Mouse (Mus musculus): ENCODE measurements at regions not wholly inside any gene's neighbourhood (a gene's known extent, or its start where the extent isn't known, plus 50 kb on each side); places are given as distances from the start of the nearest gene placed in this dataset.
"Not testable (repeated sequence)": the region's sequence is repeated elsewhere in the genome, so short reads cannot be mapped to it uniquely, and the experiment has no call there.

- no peak overlapping the region for H3K9ac ChIP-seq (ENCODE audit: low read length)
- H3K9me3 ChIP-seq (ENCODE audit: control insufficient read depth, low read length), result no peaks in the 10 kb centered on the region
- WGBS, result 68% methylated on average over 2 of the region's 2 CpGs
- DNase-seq (ENCODE audit: low spot score), result no peak
- no peak overlapping the region for H3K27ac ChIP-seq (ENCODE audit: low read depth, low read length)
- no peak for ATAC-seq (ENCODE audit: insufficient read depth, low FRiP score, low TSS enrichment)
- H3K4me3 ChIP-seq (ENCODE audit: low read depth, low read length), result no peak overlapping the region
- H3K27me3 ChIP-seq (ENCODE audit: control insufficient read depth, insufficient read depth, low read length), result no peaks in the 10 kb centered on the region
- H3K4me1 ChIP-seq (ENCODE audit: control insufficient read depth, insufficient read depth, low read length), result no peaks in the 10 kb centered on the region
- H3K36me3 ChIP-seq (ENCODE audit: control insufficient read depth, insufficient read depth, low read length), result no peaks in the 10 kb centered on the region
- no peak overlapping the region for H3K4me2 ChIP-seq (ENCODE audit: low read depth)
Measured at GRCm38 (mm10) chr4:94394462-94394861, 161.9 kb upstream of the Gm10306 start.

- Histone ChIP-seq H3K27ac (ENCODE audit: low read depth, low read length) (no peak overlapping the region), H3K4me1 (ENCODE audit: control insufficient read depth, insufficient read depth, low read length) (no peaks in the 10 kb centered on the region), H3K9ac (ENCODE audit: low read length) (no peak overlapping the region), H3K36me3 (ENCODE audit: control insufficient read depth, insufficient read depth, low read length) (no peaks in the 10 kb centered on the region), H3K27me3 (ENCODE audit: control insufficient read depth, insufficient read depth, low read length) (no peaks in the 10 kb centered on the region), H3K9me3 (ENCODE audit: control insufficient read depth, low read length) (no peaks in the 10 kb centered on the region), H3K4me3 (ENCODE audit: low read depth, low read length) (no peak overlapping the region), H3K4me2 (ENCODE audit: low read depth) (no peak overlapping the region)
- ATAC-seq (ENCODE audit: insufficient read depth, low FRiP score, low TSS enrichment) (no peak), DNase-seq (ENCODE audit: low spot score) (no peak)
- 76% methylated on average over 2 of the region's 2 CpGs for WGBS
Measured at GRCm38 (mm10) chr4:94397284-94397683, 159.1 kb upstream of the Gm10306 start.

GRCm38 (mm10) chr4:94406922-94407321, 149.4 kb upstream of the Gm10306 start:
- Histone ChIP-seq H3K27ac (ENCODE audit: low read depth, low read length) (no peak overlapping the region), H3K27me3 (ENCODE audit: control insufficient read depth, insufficient read depth, low read length) (no peaks in the 10 kb centered on the region), H3K9me3 (ENCODE audit: control insufficient read depth, low read length) (no peaks in the 10 kb centered on the region), H3K4me2 (ENCODE audit: low read depth) (no peak overlapping the region), H3K4me1 (ENCODE audit: control insufficient read depth, insufficient read depth, low read length) (no peaks in the 10 kb centered on the region), H3K36me3 (ENCODE audit: control insufficient read depth, insufficient read depth, low read length) (no peaks in the 10 kb centered on the region), H3K4me3 (ENCODE audit: low read depth, low read length) (no peak overlapping the region), H3K9ac (ENCODE audit: low read length) (no peak overlapping the region)
- ATAC-seq (ENCODE audit: insufficient read depth, low FRiP score, low TSS enrichment), result 0 out of 2 replicates have a peak, but pooled peaks have one; percentile 16
- 68% methylated on average over 1 of the region's 1 CpGs for WGBS
- DNase-seq (ENCODE audit: low spot score), result no peak

GRCm38 (mm10) chr4:94407503-94407902, 148.8 kb upstream of the Gm10306 start:
- no peaks in the 10 kb centered on the region for H3K9me3 ChIP-seq (ENCODE audit: control insufficient read depth, low read length)
- 83% methylated on average over 4 of the region's 4 CpGs for WGBS
- no peak for ATAC-seq (ENCODE audit: insufficient read depth, low FRiP score, low TSS enrichment)

GRCm38 (mm10) chr4:94412661-94413060, 143.7 kb upstream of the Gm10306 start:
- WGBS, result 79% methylated on average over 2 of the region's 2 CpGs
- Histone ChIP-seq H3K4me2 (ENCODE audit: low read depth) (no peak overlapping the region), H3K27me3 (ENCODE audit: control insufficient read depth, insufficient read depth, low read length) (no peaks in the 10 kb centered on the region), H3K4me3 (ENCODE audit: low read depth, low read length) (no peak overlapping the region), H3K4me1 (ENCODE audit: control insufficient read depth, insufficient read depth, low read length) (no peaks in the 10 kb centered on the region), H3K27ac (ENCODE audit: low read depth, low read length) (no peak overlapping the region), H3K36me3 (ENCODE audit: control insufficient read depth, insufficient read depth, low read length) (no peaks in the 10 kb centered on the region), H3K9ac (ENCODE audit: low read length) (no peak overlapping the region), H3K9me3 (ENCODE audit: control insufficient read depth, low read length) (no peaks in the 10 kb centered on the region)
- DNase-seq (ENCODE audit: low spot score) (no peak), ATAC-seq (ENCODE audit: insufficient read depth, low FRiP score, low TSS enrichment) (no peak)

More at GRCm38 (mm10) chr4:94407503-94407902, 148.8 kb upstream of the Gm10306 start:
- H3K36me3 ChIP-seq (ENCODE audit: control insufficient read depth, insufficient read depth, low read length), result no peaks in the 10 kb centered on the region
- no peaks in the 10 kb centered on the region for H3K4me1 ChIP-seq (ENCODE audit: control insufficient read depth, insufficient read depth, low read length)
- no peak overlapping the region for H3K4me2 ChIP-seq (ENCODE audit: low read depth)
- no peak overlapping the region for H3K9ac ChIP-seq (ENCODE audit: low read length)
- DNase-seq (ENCODE audit: low spot score), result no peak
- H3K4me3 ChIP-seq (ENCODE audit: low read depth, low read length), result no peak overlapping the region
- no peaks in the 10 kb centered on the region for H3K27me3 ChIP-seq (ENCODE audit: control insufficient read depth, insufficient read depth, low read length)
- H3K27ac ChIP-seq (ENCODE audit: low read depth, low read length), result no peak overlapping the region

- not testable (repeated sequence) for H3K4me1 ChIP-seq (ENCODE audit: control insufficient read depth, insufficient read depth, low read length); H3K36me3 ChIP-seq (ENCODE audit: control insufficient read depth, insufficient read depth, low read length); H3K9me3 ChIP-seq (ENCODE audit: control insufficient read depth, low read length); H3K4me3 ChIP-seq (ENCODE audit: low read depth, low read length); H3K27me3 ChIP-seq (ENCODE audit: control insufficient read depth, insufficient read depth, low read length); H3K27ac ChIP-seq (ENCODE audit: low read depth, low read length); H3K9ac ChIP-seq (ENCODE audit: low read length); ATAC-seq (ENCODE audit: insufficient read depth, low FRiP score, low TSS enrichment); DNase-seq (ENCODE audit: low spot score); H3K4me2 ChIP-seq (ENCODE audit: low read depth)
- WGBS, result 97% methylated on average over 7 of the region's 10 CpGs
Measured at GRCm38 (mm10) chr4:94425525-94425924, 130.8 kb upstream of the Gm10306 start.

GRCm38 (mm10) chr4:94427581-94427980, 128.8 kb upstream of the Gm10306 start:
- Histone ChIP-seq H3K27me3 (ENCODE audit: control insufficient read depth, insufficient read depth, low read length) (no peaks in the 10 kb centered on the region), H3K9me3 (ENCODE audit: control insufficient read depth, low read length) (no peaks in the 10 kb centered on the region), H3K4me1 (ENCODE audit: control insufficient read depth, insufficient read depth, low read length) (no peaks in the 10 kb centered on the region), H3K4me3 (ENCODE audit: low read depth, low read length) (no peak overlapping the region), H3K9ac (ENCODE audit: low read length) (no peak overlapping the region), H3K36me3 (ENCODE audit: control insufficient read depth, insufficient read depth, low read length) (no peaks in the 10 kb centered on the region), H3K27ac (ENCODE audit: low read depth, low read length) (no peak overlapping the region), H3K4me2 (ENCODE audit: low read depth) (no peak overlapping the region)
- DNase-seq (ENCODE audit: low spot score) (no peak), ATAC-seq (ENCODE audit: insufficient read depth, low FRiP score, low TSS enrichment) (no peak)
- 92% methylated on average over 5 of the region's 5 CpGs for WGBS

GRCm38 (mm10) chr4:94432005-94432404, 124.3 kb upstream of the Gm10306 start:
- no peak overlapping the region for H3K4me2 ChIP-seq (ENCODE audit: low read depth)
- H3K9ac ChIP-seq (ENCODE audit: low read length), result no peak overlapping the region
- ATAC-seq (ENCODE audit: insufficient read depth, low FRiP score, low TSS enrichment) (no peak), DNase-seq (ENCODE audit: low spot score) (no peak)
- no peaks in the 10 kb centered on the region for H3K4me1 ChIP-seq (ENCODE audit: control insufficient read depth, insufficient read depth, low read length)
- no peaks in the 10 kb centered on the region for H3K27me3 ChIP-seq (ENCODE audit: control insufficient read depth, insufficient read depth, low read length)
- H3K4me3 ChIP-seq (ENCODE audit: low read depth, low read length), result no peak overlapping the region
- H3K9me3 ChIP-seq (ENCODE audit: control insufficient read depth, low read length), result no peaks in the 10 kb centered on the region
- H3K36me3 ChIP-seq (ENCODE audit: control insufficient read depth, insufficient read depth, low read length), result no peaks in the 10 kb centered on the region
- WGBS, result 87% methylated on average over 3 of the region's 3 CpGs
- no peak overlapping the region for H3K27ac ChIP-seq (ENCODE audit: low read depth, low read length)

GRCm38 (mm10) chr4:94437717-94438435, 118.5 kb upstream of the Gm10306 start:
- H3K9me3 ChIP-seq (ENCODE audit: control insufficient read depth, low read length), result no peaks in the 10 kb centered on the region
- no peak overlapping the region for H3K9ac ChIP-seq (ENCODE audit: low read length)
- ATAC-seq (ENCODE audit: insufficient read depth, low FRiP score, low TSS enrichment) (no peak), DNase-seq (ENCODE audit: low spot score) (no peak)
- H3K36me3 ChIP-seq (ENCODE audit: control insufficient read depth, insufficient read depth, low read length), result no peaks in the 10 kb centered on the region
- no peak overlapping the region for H3K4me2 ChIP-seq (ENCODE audit: low read depth)
- 81% methylated on average over 10 of the region's 10 CpGs for WGBS
- H3K27ac ChIP-seq (ENCODE audit: low read depth, low read length), result no peak overlapping the region
- no peaks in the 10 kb centered on the region for H3K27me3 ChIP-seq (ENCODE audit: control insufficient read depth, insufficient read depth, low read length)
- no peaks in the 10 kb centered on the region for H3K4me1 ChIP-seq (ENCODE audit: control insufficient read depth, insufficient read depth, low read length)
- no peak overlapping the region for H3K4me3 ChIP-seq (ENCODE audit: low read depth, low read length)
